Mouse (Mus musculus): Measurements from ENCODE around the gene Ldhc.
"Not testable (repeated sequence)": the region's sequence is repeated elsewhere in the genome, so short reads cannot be mapped to it uniquely, and the experiment has no call there.

The Ldhc gene

GRCm38 (mm10) chr7:46842278-46842677, 18.7 kb upstream of the Ldhc start:
- DNase-seq (ENCODE audit: low spot score in 2 of 2) = no peak

GRCm38 (mm10) chr7:46843576-46843975, 17.4 kb upstream of the Ldhc start:
- no peak for DNase-seq (ENCODE audit: low spot score in 2 of 2)

DNA sequence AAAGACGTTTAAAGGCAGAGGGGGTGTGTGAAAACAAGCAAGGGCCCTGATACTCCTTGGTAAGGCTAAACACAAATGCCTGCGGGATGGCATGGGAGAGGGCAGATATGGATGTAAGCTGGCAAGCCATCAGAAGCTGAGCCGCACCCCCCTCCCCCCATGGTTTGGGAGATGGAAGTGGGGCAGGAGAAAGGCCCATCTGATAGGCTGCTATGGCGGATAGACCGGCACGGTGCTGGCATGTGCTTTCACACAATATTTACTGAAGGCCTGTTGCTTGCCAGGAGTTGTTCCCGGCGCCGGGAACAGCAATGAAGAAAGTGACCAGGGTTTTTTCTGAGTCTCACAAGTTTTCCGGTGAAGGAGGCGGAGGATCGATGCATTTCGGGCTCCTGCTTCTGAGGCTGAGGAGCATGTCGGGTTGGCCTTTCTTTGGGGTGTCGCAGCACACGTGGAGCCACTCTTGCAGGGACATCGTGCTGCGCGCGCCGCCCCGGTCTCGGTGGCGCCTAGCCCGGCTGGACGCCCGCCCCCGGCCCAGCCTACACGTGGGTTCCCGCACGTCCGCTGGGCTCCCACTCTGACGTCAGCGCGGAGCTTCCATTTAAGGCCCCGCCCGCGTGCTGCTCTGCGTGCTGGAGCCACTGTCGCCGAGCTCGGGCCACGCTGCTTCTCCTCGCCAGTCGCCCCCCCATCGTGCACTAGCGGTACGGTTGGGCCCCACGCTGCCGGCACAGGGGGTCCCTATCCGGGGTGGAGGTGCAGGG, 15.6 kb upstream of the Ldhc start:
- peak; percentile 96 for DNase-seq (ENCODE audit: low spot score in 2 of 2)

DNA sequence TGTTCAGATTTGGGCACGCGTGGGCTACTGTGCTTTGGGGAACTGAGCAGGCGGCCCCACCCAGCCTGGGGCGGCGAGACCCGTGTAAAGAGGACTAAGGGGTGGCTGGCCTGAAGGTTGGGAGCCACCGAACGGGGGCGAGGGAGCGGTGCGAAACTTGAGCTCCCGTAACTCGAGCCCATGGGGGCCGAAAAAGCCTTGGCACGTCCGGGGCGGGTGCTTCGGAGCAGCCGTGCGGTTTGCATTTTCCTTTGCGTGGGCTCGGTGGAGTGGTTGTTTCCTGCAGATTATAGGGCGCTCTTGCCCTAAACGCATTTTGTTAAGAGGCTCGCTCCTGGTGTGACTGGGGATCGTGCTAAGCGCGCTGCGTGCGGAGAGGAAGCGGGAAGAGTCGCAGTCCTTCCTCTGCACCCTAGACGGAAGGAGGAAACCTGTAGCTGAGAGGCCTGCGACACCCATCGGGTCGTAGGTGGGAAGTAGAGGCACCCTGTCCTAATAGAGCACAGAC, 15.0 kb upstream of the Ldhc start:
- DNase-seq (ENCODE audit: low spot score in 2 of 2) = peak; percentile 52 to 53

DNA sequence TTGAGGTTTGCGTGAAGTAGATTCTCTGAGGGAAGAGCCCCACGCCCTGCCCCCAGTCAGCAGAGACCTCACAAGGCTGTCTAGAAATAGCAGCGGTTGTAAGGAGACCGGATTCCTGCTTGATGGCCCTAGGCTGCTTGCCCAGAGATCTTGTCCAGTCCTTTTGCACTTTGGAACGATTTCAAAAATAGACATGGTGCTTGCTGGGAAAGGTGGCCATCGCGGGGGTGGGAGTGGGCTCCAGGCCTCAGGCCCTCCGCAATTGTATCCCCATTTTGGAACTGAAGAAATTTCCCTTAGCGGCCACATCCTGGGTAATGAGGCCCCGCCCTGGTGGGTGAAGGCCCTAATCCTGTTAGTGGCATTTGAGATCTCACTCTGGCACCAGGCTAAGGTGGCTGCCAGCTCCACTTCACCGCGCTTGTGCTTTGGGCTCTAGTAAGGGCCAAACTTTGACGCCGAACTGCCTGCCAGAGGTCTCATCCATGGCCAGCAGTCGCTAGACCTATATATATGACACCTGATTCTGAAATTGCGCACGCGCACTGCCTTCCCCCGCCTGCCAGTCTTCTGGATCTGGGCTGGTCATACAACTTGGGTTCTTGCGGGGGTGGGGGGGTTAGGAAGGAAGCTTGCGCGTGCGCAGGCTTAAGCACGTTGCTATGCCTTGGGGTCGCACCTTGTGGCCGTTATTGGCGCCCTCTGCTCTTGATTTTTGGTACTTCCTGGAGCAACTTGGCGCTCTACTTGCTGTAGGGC, 14.3 kb upstream of the Ldhc start:
- DNase-seq (ENCODE audit: low spot score in 2 of 2) = peak; percentile 71 to 72

- DNase-seq (ENCODE audit: low spot score in 2 of 2) = no peak
Observed at GRCm38 (mm10) chr7:46849287-46849686, 11.7 kb upstream of the Ldhc start.

- no peak for DNase-seq (ENCODE audit: low spot score in 2 of 2)
Observed at GRCm38 (mm10) chr7:46851026-46851425, 10.0 kb upstream of the Ldhc start.

DNA sequence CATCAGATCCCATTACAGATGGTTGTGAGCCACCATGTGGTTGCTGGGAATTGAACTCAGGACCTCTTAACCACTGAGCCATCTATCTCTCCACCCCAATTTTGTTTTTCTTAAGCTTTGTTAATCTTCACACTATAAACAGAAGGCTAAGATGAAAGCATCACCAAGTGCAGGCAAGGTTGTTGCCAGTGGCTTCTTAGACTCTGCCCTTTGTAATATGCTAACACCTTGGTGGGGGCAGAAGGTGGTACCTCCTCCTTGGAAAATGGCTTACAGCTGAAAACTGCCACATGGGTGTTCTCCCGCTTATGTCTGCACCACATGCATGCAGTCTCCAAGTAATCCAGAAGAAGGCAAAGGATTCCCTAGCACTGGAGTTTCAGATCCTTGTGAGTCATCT, 8.3 kb upstream of the Ldhc start:
- no peak for DNase-seq (ENCODE audit: low spot score in 2 of 2)

- no peak for DNase-seq (ENCODE audit: low spot score in 2 of 2)
Observed at GRCm38 (mm10) chr7:46853365-46853764, 7.6 kb upstream of the Ldhc start.

DNA sequence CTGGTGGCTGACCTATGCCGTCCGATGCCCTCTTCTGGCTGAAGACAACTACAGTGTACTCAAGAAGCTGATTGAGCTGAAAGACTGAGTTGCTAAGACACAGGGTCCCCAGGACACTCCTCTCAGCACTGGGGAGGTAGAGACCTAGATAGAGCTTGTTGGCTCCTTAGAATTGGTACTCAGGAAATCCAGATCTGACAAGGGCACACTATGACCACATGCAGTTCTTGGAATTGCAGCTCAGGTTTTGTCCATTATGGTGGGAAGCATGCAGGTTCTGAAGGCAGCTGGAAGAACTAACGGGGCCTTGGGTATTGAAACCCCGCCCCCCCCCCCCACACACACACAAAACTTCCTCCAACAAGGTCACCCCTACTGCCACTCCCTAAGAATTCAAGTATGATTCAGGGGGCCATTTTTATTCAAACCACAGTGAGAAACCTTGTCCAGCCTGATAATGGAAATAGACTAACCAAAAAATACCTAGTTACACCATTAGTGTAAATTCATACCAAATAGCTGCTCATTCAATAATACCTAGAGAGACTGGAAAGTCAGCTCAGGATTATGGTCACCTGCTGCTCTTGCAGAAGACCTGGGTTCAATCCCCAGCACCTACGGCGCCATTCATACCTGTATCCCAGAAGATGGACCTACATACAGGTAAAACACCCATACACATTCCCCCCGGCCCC, 5.0 kb upstream of the Ldhc start:
- no peak for DNase-seq (ENCODE audit: low spot score in 2 of 2)

GRCm38 (mm10) chr7:46857436-46857835, 3.6 kb upstream of the Ldhc start:
- DNase-seq (ENCODE audit: low spot score in 2 of 2) = no peak

- no peak for DNase-seq (ENCODE audit: low spot score in 2 of 2)
Observed at GRCm38 (mm10) chr7:46859031-46859430, 2.0 kb upstream of the Ldhc start.

DNA sequence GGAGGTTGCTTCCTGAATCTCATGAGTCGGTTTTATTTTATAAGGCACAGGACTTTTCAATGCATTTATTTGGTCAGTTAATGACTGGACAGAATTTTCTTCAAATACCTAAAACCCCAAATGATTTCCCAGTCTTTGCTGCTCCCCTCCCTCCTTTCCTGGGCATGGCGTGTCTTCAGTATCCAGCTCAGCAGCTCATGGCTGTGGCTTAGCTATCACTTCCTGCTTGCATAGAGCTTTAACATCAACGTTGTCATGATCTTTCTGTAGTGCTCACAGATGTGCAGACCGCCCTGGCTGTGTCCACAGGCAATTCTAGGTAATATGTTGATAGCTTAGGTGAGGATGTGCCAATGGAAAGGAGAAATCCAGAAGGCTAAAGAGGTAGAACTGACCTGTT, 11.0 kb downstream of the Ldhc start:
- no peak for DNase-seq (ENCODE audit: low spot score in 2 of 2)

- DNase-seq (ENCODE audit: low spot score in 2 of 2) = no peak
Observed at GRCm38 (mm10) chr7:46876841-46877240, 15.8 kb downstream of the Ldhc start.

- no peak for DNase-seq (ENCODE audit: low spot score in 2 of 2)
Observed at GRCm38 (mm10) chr7:46877255-46877654, 16.3 kb downstream of the Ldhc start.

DNA sequence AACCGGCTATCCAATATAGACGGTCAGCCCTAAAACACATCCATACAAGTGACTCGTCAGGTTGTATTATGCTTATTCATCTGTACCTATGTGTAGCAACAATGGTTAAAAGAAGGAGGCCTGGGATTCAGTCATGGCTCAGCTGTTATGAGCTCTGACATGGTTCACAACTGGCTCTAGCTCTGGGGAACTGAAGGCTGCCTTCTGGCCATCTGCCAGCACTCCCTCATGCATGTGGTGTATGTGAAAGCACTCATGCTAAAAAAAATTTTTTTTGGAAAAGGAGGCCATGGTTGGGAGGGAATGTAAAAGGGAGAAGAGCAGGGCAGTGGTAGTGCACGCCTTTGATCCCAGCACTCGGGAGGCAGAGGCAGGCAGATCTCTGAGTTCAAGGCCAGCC, 18.8 kb downstream of the Ldhc start:
- no peak for DNase-seq (ENCODE audit: low spot score in 2 of 2)

GRCm38 (mm10) chr7:46880992-46881391, 20.0 kb downstream of the Ldhc start:
- no peak for DNase-seq (ENCODE audit: low spot score in 2 of 2)

GRCm38 (mm10) chr7:46881941-46882340, 20.9 kb downstream of the Ldhc start:
- not testable (repeated sequence) for DNase-seq (ENCODE audit: low spot score in 2 of 2)

- DNase-seq (ENCODE audit: low spot score in 2 of 2) = no peak
Observed at GRCm38 (mm10) chr7:46883304-46883703, 22.3 kb downstream of the Ldhc start.

GRCm38 (mm10) chr7:46895511-46895910, 34.5 kb downstream of the Ldhc start:
- no peak for DNase-seq (ENCODE audit: low spot score in 2 of 2)

DNA sequence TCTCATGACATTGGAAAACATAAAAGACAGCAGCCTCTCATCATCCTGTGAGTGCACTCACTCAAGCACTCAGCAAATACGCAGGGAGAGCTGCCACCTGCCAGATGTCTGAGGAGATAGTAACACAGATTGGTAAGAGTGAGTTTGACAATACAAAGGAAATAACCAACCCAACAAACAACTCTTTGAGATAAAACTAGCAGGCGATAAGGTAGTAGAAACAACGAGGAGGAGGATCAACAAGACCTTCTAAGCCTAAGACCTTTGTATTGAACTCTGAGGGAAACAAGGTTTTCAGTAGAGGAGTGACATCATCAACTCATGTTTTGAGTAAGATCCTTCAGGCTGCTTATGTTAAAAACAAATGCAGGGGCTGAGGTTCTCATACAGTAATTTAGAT, 38.3 kb downstream of the Ldhc start:
- DNase-seq (ENCODE audit: low spot score in 2 of 2) = no peak

- DNase-seq (ENCODE audit: low spot score in 2 of 2) = no peak
Observed at GRCm38 (mm10) chr7:46911250-46911649, 50.2 kb downstream of the Ldhc start.

Measured in right cerebral cortex, postnatal 10 days (tissue).